Mouse (Mus musculus): ENCODE measurements around the gene Ube2e2.
"Not testable (repeated sequence)": the region's sequence is repeated elsewhere in the genome, so short reads cannot be mapped to it uniquely, and the experiment has no call there.

Gene Ube2e2

GRCm38 (mm10) chr14:18618603-18619002 lies 275.5 kb downstream of the Ube2e2 start:
- no peak for DNase-seq

- no peak for DNase-seq
Observed at GRCm38 (mm10) chr14:18601927-18602326, 292.1 kb downstream of the Ube2e2 start.

GRCm38 (mm10) chr14:18586239-18587034 lies 307.6 kb downstream of the Ube2e2 start:
- peak; percentile 27 to 58 for DNase-seq

GRCm38 (mm10) chr14:18581735-18582134 lies 312.3 kb downstream of the Ube2e2 start:
- no peak for DNase-seq

GRCm38 (mm10) chr14:18574756-18575155 lies 319.3 kb downstream of the Ube2e2 start:
- no peak for DNase-seq

- DNase-seq, result no peak
Observed at GRCm38 (mm10) chr14:18574130-18574721, 319.8 kb downstream of the Ube2e2 start.

GRCm38 (mm10) chr14:18573286-18573956 lies 320.6 kb downstream of the Ube2e2 start:
- DNase-seq, result no peak

GRCm38 (mm10) chr14:18572852-18573251 lies 321.2 kb downstream of the Ube2e2 start:
- DNase-seq, result no peak

- DNase-seq, result no peak
Observed at GRCm38 (mm10) chr14:18569615-18570014, 324.5 kb downstream of the Ube2e2 start.

- DNase-seq, result not testable (repeated sequence)
Observed at GRCm38 (mm10) chr14:18564999-18565398, 329.1 kb downstream of the Ube2e2 start.

- no peak for DNase-seq
Observed at GRCm38 (mm10) chr14:18555287-18555686, 338.8 kb downstream of the Ube2e2 start.

- no peak for DNase-seq
Observed at GRCm38 (mm10) chr14:18554627-18554988, 339.5 kb downstream of the Ube2e2 start.

GRCm38 (mm10) chr14:18553987-18554626 lies 340.0 kb downstream of the Ube2e2 start:
- DNase-seq, result no peak

- no peak for DNase-seq
Observed at GRCm38 (mm10) chr14:18547541-18547940, 346.5 kb downstream of the Ube2e2 start.

- DNase-seq, result not testable (repeated sequence)
Observed at GRCm38 (mm10) chr14:18539092-18539491, 355.0 kb downstream of the Ube2e2 start.

- DNase-seq, result no peak
Observed at GRCm38 (mm10) chr14:18530899-18531298, 363.2 kb downstream of the Ube2e2 start.

- DNase-seq, result no peak
Observed at GRCm38 (mm10) chr14:18530496-18530895, 363.6 kb downstream of the Ube2e2 start.
